Mouse (Mus musculus): ENCODE results near the gene Ap5z1.

DNA sequence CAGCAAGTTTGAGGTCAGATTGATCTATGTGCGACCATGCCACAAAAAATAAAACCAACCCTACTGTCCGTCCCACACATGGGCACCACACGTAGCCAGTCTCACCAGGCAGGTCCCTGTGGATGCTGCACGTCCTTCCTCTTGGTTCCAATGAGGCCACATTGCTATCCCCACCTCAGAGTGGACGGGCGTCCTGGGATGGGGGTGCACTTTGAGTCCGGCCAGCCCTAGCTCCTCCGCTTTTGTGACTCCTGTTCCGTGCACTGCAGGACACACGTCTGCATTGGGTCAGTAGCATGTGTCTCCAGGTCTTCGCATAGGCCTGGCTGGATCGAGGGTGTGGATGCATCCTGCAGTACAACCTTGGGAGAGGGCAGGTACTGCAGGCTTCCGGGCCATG is 4.6 kb downstream of the Ap5z1 start:
- TF ChIP-seq GATA1 (IDR thresholded peaks at IDR 0.05; ENCODE audit: borderline replicate concordance, low read length) (no peak), FLI1 (IDR thresholded peaks at IDR 0.05; ENCODE audit: low read length) (no peak)
